Mouse (Mus musculus): ENCODE results near the gene Copg1.

- no peak for TF ChIP-seq POLR2A (IDR thresholded peaks at IDR 0.05; ENCODE audit: control insufficient read depth, low read depth, low read length)
- TF ChIP-seq CTCF (IDR thresholded peaks at IDR 0.05; ENCODE audit: control insufficient read depth, insufficient read depth, insufficient replicate concordance, low read depth, low read length): no peak
These were observed 14.5 kb upstream of the Copg1 start for GRCm38 (mm10) chr6:87873104-87873503.

All from testis, adult 2 months (tissue).